Mouse (Mus musculus) olfactory bulb, adult 2 months (tissue): ENCODE results near the gene Myo1c.

ENCODE experiments used
- CTCF ChIP-seq: fragments of 200-500 bp; IDR thresholded peaks from 2 replicates; pipeline ENCODE4 v1.5.1; 2012; ENCODE audit warnings: low read depth, mild to moderate bottlenecking, low read length, moderate library complexity; ENCODE audit not compliant: insufficient read depth
- POLR2A ChIP-seq: fragments of 200-500 bp; IDR thresholded peaks from 2 replicates; pipeline ENCODE4 v1.6.1; 2012; ENCODE audit warnings: mild to moderate bottlenecking, low read depth, low read length, moderate library complexity; ENCODE audit not compliant: insufficient read depth

DNA sequence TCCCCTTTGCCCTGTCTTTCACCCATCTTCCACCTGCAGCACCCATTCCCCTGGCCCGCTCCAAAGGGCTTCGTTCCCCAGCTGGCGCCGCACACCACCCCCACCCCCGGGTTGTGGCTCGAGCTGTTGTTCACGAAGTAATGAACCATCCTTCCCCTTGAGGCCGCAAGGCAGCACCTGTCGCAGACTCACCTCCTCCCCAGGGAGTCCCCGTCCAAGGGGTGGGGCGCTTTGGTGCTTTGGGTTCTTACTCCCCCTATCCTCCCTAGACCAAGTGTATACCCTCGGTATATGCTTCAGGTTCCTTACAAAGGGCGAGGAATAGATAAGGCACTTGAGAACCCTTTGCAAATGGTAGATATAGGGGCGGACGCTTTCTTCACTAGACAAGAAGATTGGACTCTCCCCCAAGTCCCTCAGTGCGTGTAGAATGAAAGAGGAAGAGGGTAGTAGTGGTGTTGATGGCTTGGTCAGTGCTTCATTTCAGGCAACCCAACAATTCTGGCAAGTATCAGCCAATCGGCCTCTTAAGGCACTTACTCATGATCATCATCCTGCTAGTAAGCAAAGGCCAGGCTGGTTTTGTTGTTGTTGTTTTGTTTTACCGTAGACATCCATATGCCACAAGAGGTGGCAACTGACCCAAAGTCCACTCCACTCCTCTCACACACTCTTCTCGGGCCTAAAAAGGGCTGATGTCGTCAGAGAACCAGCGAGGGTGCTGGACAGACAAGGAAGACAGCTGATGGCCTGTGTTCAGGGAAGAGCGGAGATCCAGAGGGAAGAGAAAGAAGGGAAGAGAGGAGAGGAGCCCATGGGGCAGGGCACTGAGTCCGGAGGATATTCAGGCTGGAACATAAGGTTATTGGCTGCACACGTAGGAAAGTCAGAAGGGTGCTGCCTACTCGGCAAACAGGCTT lies 4.4 kb downstream of the Myo1c start:
- TF ChIP-seq POLR2A (no peak), CTCF (no peak)
